Mouse (Mus musculus) midbrain, embryonic 16.5 days (tissue): ENCODE results near the gene Gm21885. TPM values are rescaled to one million over a fixed set of nuclear protein-coding genes. Genes with fewer than 3 reads are reported as not detected.

ENCODE experiments used
- ATAC-seq: fragments of 200-750 bp; cut with Nextera tagmentation; 2 replicates; pipeline ENCODE4 v1.8.0; 2017; ENCODE audit warnings: moderate TSS enrichment
- H3K27ac ChIP-seq: fragments of 300-500 bp; sonication (generic); 2 replicates; pipeline ENCODE4 v1.5.1; 2014; ENCODE audit warnings: mild to moderate bottlenecking, low read length, mixed read lengths
- H3K27me3 ChIP-seq: fragments of 300-500 bp; sonication (generic); 2 replicates; pipeline ENCODE4 v1.6.1; 2014; ENCODE audit warnings: low read depth, low read length, mixed read lengths; ENCODE audit not compliant: control insufficient read depth, insufficient read depth
- H3K36me3 ChIP-seq: fragments of 300-500 bp; sonication (generic); 2 replicates; pipeline ENCODE4 v1.6.1; 2014; ENCODE audit warnings: mild to moderate bottlenecking, low read length, moderate library complexity, mixed read lengths; ENCODE audit not compliant: control insufficient read depth, insufficient read depth
- H3K4me1 ChIP-seq: fragments of 300-500 bp; sonication (generic); 2 replicates; pipeline ENCODE4 v1.6.1; 2014; ENCODE audit warnings: mild to moderate bottlenecking, low read length, mixed read lengths; ENCODE audit not compliant: control insufficient read depth, insufficient read depth
- H3K4me2 ChIP-seq: fragments of 300-500 bp; sonication (generic); 2 replicates; pipeline ENCODE4 v1.6.1; 2014; ENCODE audit warnings: mild to moderate bottlenecking, low read length, mixed read lengths
- H3K4me3 ChIP-seq: fragments of 300-500 bp; sonication (generic); 2 replicates; pipeline ENCODE4 v1.5.1; 2014; ENCODE audit warnings: low read depth, mild to moderate bottlenecking, low read length, moderate library complexity, mixed read lengths
- H3K9ac ChIP-seq: fragments of 300-500 bp; sonication (generic); 2 replicates; pipeline ENCODE4 v1.6.1; 2014; ENCODE audit warnings: low read depth, low read length, mixed read lengths
- H3K9me3 ChIP-seq: fragments of 300-500 bp; sonication (generic); replicated peaks from 2 replicates; pipeline ENCODE4 v1.6.1; 2014; ENCODE audit warnings: mild to moderate bottlenecking, low read length, mixed read lengths; ENCODE audit not compliant: control insufficient read depth, poor library complexity, severe bottlenecking
- WGBS: fragments of 180-500 bp; shearing (Covaris S2); extraction: QIAGEN DNeasy Blood & Tissue Kit; methylation state at CpG from one replicate; pipeline ENCODE4 v1.1.7; 2014; 5-methylcytosine and 5-hydroxymethylcytosine counted together
- polyA plus RNA-seq: library from polyadenylated mRNA; unstranded; fragments of >200 nt; fragmentation: Nextera tagmentation; extraction: Ambion mirVana; gene quantifications from 2 replicates; pipeline ENCODE4 v1.2.1, GENCODE M21; 2015

Gene Gm21885
- polyA plus RNA-seq, 1 experiment from 2014 or later = 0.95 TPM

- H3K27ac ChIP-seq = no peak overlapping the region
- H3K27me3 ChIP-seq = no peaks in the 10 kb centered on the region
- 29% methylated on average over 15 of the region's 15 CpGs for WGBS
- H3K4me2 ChIP-seq = peak overlapping the region; percentile 42
- 0 out of 2 replicates have a peak overlapping the region, but pooled peaks have one; percentile 2 for H3K4me3 ChIP-seq
- H3K36me3 ChIP-seq = no peaks in the 10 kb centered on the region
- no peak for ATAC-seq
- peaks cover 14% of the 10 kb centered on the region; the same call in 1 of the 2 replicates for H3K4me1 ChIP-seq
- H3K9me3 ChIP-seq = no peaks in the 10 kb centered on the region
- peak overlapping the region; percentile 38; the same call in 1 of the 2 replicates for H3K9ac ChIP-seq
Observed at GRCm38 (mm10) chr11:94243422-94244180, 38.1 kb upstream of the Gm21885 start.

GRCm38 (mm10) chr11:94244385-94244784 is 37.3 kb upstream of the Gm21885 start:
- H3K4me2 ChIP-seq = no peak overlapping the region
- no peak overlapping the region for H3K9ac ChIP-seq
- no peak overlapping the region for H3K4me3 ChIP-seq
- H3K4me1 ChIP-seq = peaks cover 14% of the 10 kb centered on the region; the same call in 1 of the 2 replicates
- WGBS = 35% methylated on average over 9 of the region's 9 CpGs
- H3K36me3 ChIP-seq = no peaks in the 10 kb centered on the region
- H3K27ac ChIP-seq = no peak overlapping the region
- no peak for ATAC-seq
- H3K9me3 ChIP-seq = no peaks in the 10 kb centered on the region
- H3K27me3 ChIP-seq = no peaks in the 10 kb centered on the region

GRCm38 (mm10) chr11:94245955-94246788 is 35.5 kb upstream of the Gm21885 start, which contains the start of gene Wfikkn2:
Gene Wfikkn2, minus strand, starts transcription at chr11:94246005.
- Histone ChIP-seq H3K27me3 (no peaks in the 10 kb centered on the region), H3K4me3 (no peak within 1 kb of the TSS), H3K9ac (no peak within 1 kb of the TSS), H3K36me3 (no peaks in the 10 kb centered on the region), H3K4me2 (no peak within 1 kb of the TSS), H3K27ac (no peak within 1 kb of the TSS), H3K4me1 (peaks cover 11% of the 10 kb centered on the region; the same call in 1 of the 2 replicates), H3K9me3 (no peaks in the 10 kb centered on the region)
- 31% methylated on average over 17 of the region's 17 CpGs for WGBS
- ATAC-seq = peak; percentile 66; the same call in 1 of the 2 replicates

GRCm38 (mm10) chr11:94246789-94247061 is 34.9 kb upstream of the Gm21885 start:
- Histone ChIP-seq H3K4me3 (no peak overlapping the region), H3K27ac (no peak overlapping the region), H3K36me3 (no peaks in the 10 kb centered on the region), H3K4me2 (no peak overlapping the region), H3K9ac (no peak overlapping the region), H3K27me3 (no peaks in the 10 kb centered on the region), H3K4me1 (peaks cover 11% of the 10 kb centered on the region; the same call in 1 of the 2 replicates), H3K9me3 (no peaks in the 10 kb centered on the region)
- ATAC-seq = no peak
- WGBS = 54% methylated on average over 8 of the region's 8 CpGs

- WGBS = 81% methylated on average over 9 of the region's 9 CpGs
- no peak overlapping the region for H3K4me3 ChIP-seq
- no peaks in the 10 kb centered on the region for H3K36me3 ChIP-seq
- no peaks in the 10 kb centered on the region for H3K9me3 ChIP-seq
- no peaks in the 10 kb centered on the region for H3K27me3 ChIP-seq
- no peak overlapping the region for H3K4me2 ChIP-seq
- no peak overlapping the region for H3K9ac ChIP-seq
- H3K4me1 ChIP-seq = no peaks in the 10 kb centered on the region
- no peak overlapping the region for H3K27ac ChIP-seq
- no peak for ATAC-seq
Observed at GRCm38 (mm10) chr11:94253156-94253555, 28.5 kb upstream of the Gm21885 start.

GRCm38 (mm10) chr11:94253691-94254090 is 28.0 kb upstream of the Gm21885 start:
- no peak for ATAC-seq
- H3K9ac ChIP-seq = no peak overlapping the region
- no peaks in the 10 kb centered on the region for H3K9me3 ChIP-seq
- no peaks in the 10 kb centered on the region for H3K36me3 ChIP-seq
- no peak overlapping the region for H3K27ac ChIP-seq
- no peaks in the 10 kb centered on the region for H3K4me1 ChIP-seq
- H3K4me2 ChIP-seq = no peak overlapping the region
- H3K4me3 ChIP-seq = no peak overlapping the region
- H3K27me3 ChIP-seq = no peaks in the 10 kb centered on the region
- WGBS = 88% methylated on average over 10 of the region's 10 CpGs

GRCm38 (mm10) chr11:94255733-94256132 is 25.9 kb upstream of the Gm21885 start:
- 45% methylated on average over 5 of the region's 5 CpGs for WGBS
- no peaks in the 10 kb centered on the region for H3K36me3 ChIP-seq
- H3K4me1 ChIP-seq = no peaks in the 10 kb centered on the region
- H3K4me3 ChIP-seq = no peak overlapping the region
- no peak overlapping the region for H3K27ac ChIP-seq
- ATAC-seq = no peak
- no peak overlapping the region for H3K9ac ChIP-seq
- H3K27me3 ChIP-seq = no peaks in the 10 kb centered on the region
- H3K9me3 ChIP-seq = no peaks in the 10 kb centered on the region
- H3K4me2 ChIP-seq = no peak overlapping the region

GRCm38 (mm10) chr11:94257987-94258386 is 23.7 kb upstream of the Gm21885 start:
- Histone ChIP-seq H3K4me2 (no peak overlapping the region), H3K27me3 (no peaks in the 10 kb centered on the region), H3K4me3 (no peak overlapping the region), H3K9me3 (no peaks in the 10 kb centered on the region), H3K36me3 (no peaks in the 10 kb centered on the region), H3K4me1 (no peaks in the 10 kb centered on the region), H3K9ac (no peak overlapping the region), H3K27ac (no peak overlapping the region)
- 74% methylated on average over 14 of the region's 14 CpGs for WGBS
- ATAC-seq = no peak

GRCm38 (mm10) chr11:94259814-94260213 is 21.9 kb upstream of the Gm21885 start:
- Histone ChIP-seq H3K4me3 (no peak overlapping the region), H3K9ac (no peak overlapping the region), H3K9me3 (no peaks in the 10 kb centered on the region), H3K36me3 (no peaks in the 10 kb centered on the region), H3K4me1 (no peaks in the 10 kb centered on the region), H3K4me2 (no peak overlapping the region), H3K27ac (no peak overlapping the region), H3K27me3 (no peaks in the 10 kb centered on the region)
- no peak for ATAC-seq
- 58% methylated on average over 4 of the region's 4 CpGs for WGBS
